Mouse (Mus musculus): Measurements from ENCODE around the gene Bsn. TPM values are rescaled to one million over a fixed set of nuclear protein-coding genes. Genes with fewer than 3 reads are reported as not detected.

Gene Bsn
- polyA plus RNA-seq, 1 experiment from 2014 or later, result 2.5 TPM

DNA sequence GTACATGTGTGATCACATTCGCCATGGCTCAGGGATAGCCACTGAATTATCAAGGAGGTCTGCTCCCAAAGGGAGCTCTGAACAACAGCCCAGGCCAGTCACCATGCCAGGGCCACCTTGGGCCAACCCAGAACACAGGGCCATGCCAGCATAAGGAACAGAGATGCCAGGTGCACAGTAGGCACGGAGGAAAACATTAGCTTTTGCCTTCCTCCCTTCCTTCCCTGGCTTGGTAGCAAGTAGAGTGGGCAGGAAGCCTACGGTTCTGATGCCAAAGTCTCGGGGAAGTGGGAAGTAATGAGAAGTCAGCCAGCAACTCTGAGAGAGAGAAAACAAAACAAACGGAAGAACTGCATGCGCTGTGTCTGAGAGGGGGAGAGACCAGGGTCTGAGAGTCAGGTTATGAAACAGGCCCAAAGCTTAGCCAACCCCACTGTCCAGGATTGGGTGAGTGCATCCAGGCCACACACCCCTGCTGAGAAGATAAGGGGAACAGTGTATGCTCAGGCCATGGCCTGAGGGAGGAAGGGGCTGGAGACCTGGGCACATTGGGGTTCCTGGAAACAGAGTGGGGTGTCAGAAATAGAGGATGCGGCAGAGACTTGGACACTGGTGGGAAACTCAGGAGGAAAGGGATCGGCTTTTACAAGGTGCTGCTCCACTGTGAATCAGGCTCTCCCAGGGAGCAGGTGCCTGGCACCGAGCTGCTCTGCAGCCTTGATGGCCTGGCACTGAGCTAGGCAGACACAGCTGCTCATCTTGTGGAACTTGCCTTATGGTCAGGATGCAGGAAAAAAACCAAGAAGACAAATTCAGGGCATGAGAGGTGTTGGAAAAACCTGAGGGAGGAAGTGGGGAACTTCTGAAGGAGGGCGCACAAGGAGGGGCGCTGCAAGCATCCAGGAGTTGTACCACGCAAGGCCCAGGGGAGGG lies 36.4 kb downstream of the Bsn start:
- DNase-seq (ENCODE audit: low spot score) (no peak), ATAC-seq (replicated peaks; ENCODE audit: low FRiP score) (no peak)
- Histone ChIP-seq H3K9me3 (ENCODE audit: control insufficient read depth, low read length) (no peaks in the 10 kb centered on the region; the same call in 1 of the 2 replicates), H3K4me3 (ENCODE audit: low read depth, low read length) (no peak overlapping the region), H3K4me1 (replicated peaks; ENCODE audit: control insufficient read depth, insufficient read depth, low read length) (no peaks in the 10 kb centered on the region), H3K27me3 (ENCODE audit: control insufficient read depth, insufficient read depth, low read length) (no peaks in the 10 kb centered on the region), H3K9ac (ENCODE audit: low read length) (no peak overlapping the region), H3K4me2 (ENCODE audit: low read depth, low read length, severe bottlenecking) (no peak overlapping the region), H3K36me3 (ENCODE audit: control insufficient read depth, insufficient read depth, low read length) (no peaks in the 10 kb centered on the region), H3K27ac (ENCODE audit: low read depth, low read length) (no peak overlapping the region)
- WGBS, result 88% methylated on average over 12 of the region's 12 CpGs

GRCm38 (mm10) chr9:108150486-108150885 lies 39.7 kb downstream of the Bsn start:
- 79% methylated on average over 1 of the region's 1 CpGs for WGBS
- DNase-seq (ENCODE audit: low spot score) (no peak), ATAC-seq (replicated peaks; ENCODE audit: low FRiP score) (no peak)
- Histone ChIP-seq H3K4me3 (ENCODE audit: low read depth, low read length) (no peak overlapping the region), H3K9ac (ENCODE audit: low read length) (no peak overlapping the region), H3K9me3 (ENCODE audit: control insufficient read depth, low read length) (no peaks in the 10 kb centered on the region; the same call in 1 of the 2 replicates), H3K4me1 (replicated peaks; ENCODE audit: control insufficient read depth, insufficient read depth, low read length) (no peaks in the 10 kb centered on the region), H3K36me3 (ENCODE audit: control insufficient read depth, insufficient read depth, low read length) (no peaks in the 10 kb centered on the region), H3K27ac (ENCODE audit: low read depth, low read length) (no peak overlapping the region), H3K27me3 (ENCODE audit: control insufficient read depth, insufficient read depth, low read length) (no peaks in the 10 kb centered on the region), H3K4me2 (ENCODE audit: low read depth, low read length, severe bottlenecking) (no peak overlapping the region)

- WGBS, result 25% methylated on average over 4 of the region's 4 CpGs
- Histone ChIP-seq H3K27me3 (ENCODE audit: control insufficient read depth, insufficient read depth, low read length) (no peaks in the 10 kb centered on the region), H3K27ac (ENCODE audit: low read depth, low read length) (no peak overlapping the region), H3K9me3 (ENCODE audit: control insufficient read depth, low read length) (no peaks in the 10 kb centered on the region), H3K4me2 (ENCODE audit: low read depth, low read length, severe bottlenecking) (no peak overlapping the region), H3K9ac (ENCODE audit: low read length) (no peak overlapping the region), H3K36me3 (ENCODE audit: control insufficient read depth, insufficient read depth, low read length) (no peaks in the 10 kb centered on the region), H3K4me3 (ENCODE audit: low read depth, low read length) (no peak overlapping the region), H3K4me1 (replicated peaks; ENCODE audit: control insufficient read depth, insufficient read depth, low read length) (no peaks in the 10 kb centered on the region)
- DNase-seq (ENCODE audit: low spot score) (no peak), ATAC-seq (replicated peaks; ENCODE audit: low FRiP score) (no peak)
These were observed 40.4 kb downstream of the Bsn start for GRCm38 (mm10) chr9:108149817-108150216.

DNA sequence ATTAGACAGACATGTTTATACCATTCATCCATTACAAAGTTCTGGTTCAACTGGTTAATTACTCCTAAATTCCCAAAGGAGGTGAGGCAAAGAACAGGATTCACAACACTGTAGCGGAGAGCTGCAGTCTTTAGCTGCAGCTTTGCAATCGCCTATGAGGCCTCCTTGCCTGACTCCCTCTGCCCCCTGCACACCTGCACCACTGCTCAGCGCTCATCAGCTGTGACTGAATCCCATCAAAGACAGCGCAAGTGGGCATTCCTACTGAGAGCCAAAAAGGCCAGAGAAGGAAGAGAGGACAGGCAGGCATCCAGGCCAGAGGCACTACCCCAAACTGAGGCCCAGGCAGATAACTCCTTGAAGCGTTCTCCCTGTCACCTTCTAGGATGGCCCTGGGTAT lies 42.6 kb downstream of the Bsn start:
- H3K9ac ChIP-seq (ENCODE audit: low read length), result no peak overlapping the region
- WGBS, result 70% methylated on average over 5 of the region's 5 CpGs

DNA sequence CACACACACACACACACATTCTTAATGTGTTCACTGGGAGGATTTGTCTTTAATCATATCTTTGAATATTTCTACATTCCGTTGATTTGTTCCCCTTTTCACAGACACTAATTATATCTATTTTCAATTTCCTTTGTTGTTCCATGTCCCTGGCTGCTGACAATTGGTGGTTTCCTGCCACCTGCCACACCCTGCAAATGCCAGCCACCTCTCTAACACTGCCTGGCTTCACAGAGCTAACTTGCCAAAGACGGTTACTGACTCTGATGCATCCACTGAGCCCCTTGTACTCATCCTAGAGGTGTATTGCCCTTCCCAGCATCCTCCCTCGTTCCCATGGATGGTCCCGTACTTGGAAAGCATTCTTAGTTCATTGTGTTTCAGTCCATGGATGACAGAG lies 43.7 kb downstream of the Bsn start:
- no peaks in the 10 kb centered on the region for H3K36me3 ChIP-seq (ENCODE audit: control insufficient read depth, insufficient read depth, low read length)
- DNase-seq (ENCODE audit: low spot score) (no peak), ATAC-seq (replicated peaks; ENCODE audit: low FRiP score) (no peak)
- H3K4me3 ChIP-seq (ENCODE audit: low read depth, low read length), result no peak overlapping the region
- H3K4me2 ChIP-seq (ENCODE audit: low read depth, low read length, severe bottlenecking), result no peak overlapping the region
- 82% methylated on average over 4 of the region's 4 CpGs for WGBS
- no peak overlapping the region for H3K9ac ChIP-seq (ENCODE audit: low read length)
- H3K27me3 ChIP-seq (ENCODE audit: control insufficient read depth, insufficient read depth, low read length), result no peaks in the 10 kb centered on the region
- H3K4me1 ChIP-seq (replicated peaks; ENCODE audit: control insufficient read depth, insufficient read depth, low read length), result no peaks in the 10 kb centered on the region
- no peak overlapping the region for H3K27ac ChIP-seq (ENCODE audit: low read depth, low read length)
- H3K9me3 ChIP-seq (ENCODE audit: control insufficient read depth, low read length), result no peaks in the 10 kb centered on the region

More for the DNA sequence above, 42.6 kb downstream of the Bsn start:
- DNase-seq (ENCODE audit: low spot score) (no peak), ATAC-seq (replicated peaks; ENCODE audit: low FRiP score) (no peak)
- no peak overlapping the region for H3K4me3 ChIP-seq (ENCODE audit: low read depth, low read length)
- no peaks in the 10 kb centered on the region for H3K4me1 ChIP-seq (replicated peaks; ENCODE audit: control insufficient read depth, insufficient read depth, low read length)
- no peaks in the 10 kb centered on the region for H3K36me3 ChIP-seq (ENCODE audit: control insufficient read depth, insufficient read depth, low read length)
- no peak overlapping the region for H3K4me2 ChIP-seq (ENCODE audit: low read depth, low read length, severe bottlenecking)
- H3K27me3 ChIP-seq (ENCODE audit: control insufficient read depth, insufficient read depth, low read length), result no peaks in the 10 kb centered on the region
- no peak overlapping the region for H3K27ac ChIP-seq (ENCODE audit: low read depth, low read length)
- H3K9me3 ChIP-seq (ENCODE audit: control insufficient read depth, low read length), result no peaks in the 10 kb centered on the region

GRCm38 (mm10) chr9:108145740-108146139 lies 44.4 kb downstream of the Bsn start:
- Histone ChIP-seq H3K4me1 (replicated peaks; ENCODE audit: control insufficient read depth, insufficient read depth, low read length) (no peaks in the 10 kb centered on the region), H3K4me3 (ENCODE audit: low read depth, low read length) (no peak overlapping the region), H3K9me3 (ENCODE audit: control insufficient read depth, low read length) (no peaks in the 10 kb centered on the region), H3K27me3 (ENCODE audit: control insufficient read depth, insufficient read depth, low read length) (no peaks in the 10 kb centered on the region), H3K4me2 (ENCODE audit: low read depth, low read length, severe bottlenecking) (no peak overlapping the region), H3K27ac (ENCODE audit: low read depth, low read length) (no peak overlapping the region), H3K9ac (ENCODE audit: low read length) (no peak overlapping the region), H3K36me3 (ENCODE audit: control insufficient read depth, insufficient read depth, low read length) (no peaks in the 10 kb centered on the region)
- ATAC-seq (replicated peaks; ENCODE audit: low FRiP score) (no peak), DNase-seq (ENCODE audit: low spot score) (no peak)
- WGBS, result 79% methylated on average over 6 of the region's 6 CpGs

- DNase-seq (ENCODE audit: low spot score), result no peak
- Histone ChIP-seq H3K4me2 (ENCODE audit: low read depth, low read length, severe bottlenecking) (no peak overlapping the region), H3K27me3 (ENCODE audit: control insufficient read depth, insufficient read depth, low read length) (no peaks in the 10 kb centered on the region), H3K27ac (ENCODE audit: low read depth, low read length) (no peak overlapping the region), H3K9ac (ENCODE audit: low read length) (no peak overlapping the region), H3K36me3 (ENCODE audit: control insufficient read depth, insufficient read depth, low read length) (no peaks in the 10 kb centered on the region), H3K4me1 (replicated peaks; ENCODE audit: control insufficient read depth, insufficient read depth, low read length) (no peaks in the 10 kb centered on the region), H3K9me3 (ENCODE audit: control insufficient read depth, low read length) (no peaks in the 10 kb centered on the region), H3K4me3 (ENCODE audit: low read depth, low read length) (no peak overlapping the region)
- 86% methylated on average over 17 of the region's 17 CpGs for WGBS
- no peak for ATAC-seq (replicated peaks; ENCODE audit: low FRiP score)
These were observed 45.6 kb downstream of the Bsn start for GRCm38 (mm10) chr9:108144371-108145270.

- no peak overlapping the region for H3K27ac ChIP-seq (ENCODE audit: low read depth, low read length)
- H3K27me3 ChIP-seq (ENCODE audit: control insufficient read depth, insufficient read depth, low read length), result no peaks in the 10 kb centered on the region
- no peaks in the 10 kb centered on the region for H3K36me3 ChIP-seq (ENCODE audit: control insufficient read depth, insufficient read depth, low read length)
- no peaks in the 10 kb centered on the region for H3K9me3 ChIP-seq (ENCODE audit: control insufficient read depth, low read length)
- no peak overlapping the region for H3K4me3 ChIP-seq (ENCODE audit: low read depth, low read length)
- H3K4me2 ChIP-seq (ENCODE audit: low read depth, low read length, severe bottlenecking), result no peak overlapping the region
- H3K9ac ChIP-seq (ENCODE audit: low read length), result no peak overlapping the region
- H3K4me1 ChIP-seq (replicated peaks; ENCODE audit: control insufficient read depth, insufficient read depth, low read length), result no peaks in the 10 kb centered on the region
- ATAC-seq (replicated peaks; ENCODE audit: low FRiP score), result no peak
- DNase-seq (ENCODE audit: low spot score), result no peak
- WGBS, result 94% methylated on average over 2 of the region's 2 CpGs
These were observed 46.7 kb downstream of the Bsn start for GRCm38 (mm10) chr9:108143470-108143869.
